Mouse (Mus musculus) small intestine, adult 10 weeks (tissue): Measurements from ENCODE around the gene Ydjc. TPM values are rescaled to one million over a fixed set of nuclear protein-coding genes. Genes with fewer than 3 reads are reported as not detected.

Source experiments
- polyA plus RNA-seq: library from polyadenylated mRNA; stranded (reverse); fragments of 350-450 nt; fragmentation: Illumina TruSeq; extraction: RNeasy Lipid Tissue Mini Kit (QIAGEN cat#74804); gene quantifications from one replicate; pipeline ENCODE4 v1.2.3, GENCODE M21; 2014; ENCODE audit warnings: low replicate concordance

Ydjc gene
- not detected for polyA plus RNA-seq

GRCm38 (mm10) chr16:17144339-17144738, at the start of gene Ydjc:
TSS of gene Ydjc (plus strand) at chr16:17144621.

GRCm38 (mm10) chr16:17110771-17111743, 33.4 kb upstream of the Ydjc start, which contains the start of gene Ppil2:
TSS of gene Ppil2 (minus strand) at chr16:17111257.

GRCm38 (mm10) chr16:17124871-17125520, 19.4 kb upstream of the Ydjc start, which contains the start of gene 2610318N02Rik:
TSS of gene 2610318N02Rik (minus strand) at chr16:17125167.

GRCm38 (mm10) chr16:17132089-17132905, 12.1 kb upstream of the Ydjc start, which contains the start of gene Sdf2l1:
TSS of gene Sdf2l1 (minus strand) at chr16:17132383.

GRCm38 (mm10) chr16:17146772-17147235, 2.4 kb downstream of the Ydjc start, which contains the start of gene Ccdc116:
TSS of gene Ccdc116 (minus strand) at chr16:17147229.

GRCm38 (mm10) chr16:17202549-17202948, 58.1 kb downstream of the Ydjc start, which contains the start of gene Ube2l3:
TSS of gene Ube2l3 (minus strand) at chr16:17202649.

GRCm38 (mm10) chr16:17208389-17209361, 64.3 kb downstream of the Ydjc start, which contains the start of gene Rimbp3:
TSS of gene Rimbp3 (plus strand) at chr16:17208603.

Other genes with a start within 250 kb of the Ydjc start
- gene Ppm1f, start 248.2 kb upstream of the Ydjc start, polyA plus RNA-seq: 0.97 TPM
- 238 TPM for gene Mapk1, start 161.2 kb upstream of the Ydjc start, polyA plus RNA-seq
- gene Ypel1, start 74.9 kb upstream of the Ydjc start, polyA plus RNA-seq: 0.26 TPM
- 123 TPM for gene Ppil2, start 33.4 kb upstream of the Ydjc start, polyA plus RNA-seq
- gene 2610318N02Rik, start 19.5 kb upstream of the Ydjc start, polyA plus RNA-seq: not detected
- 8.6 TPM for gene Sdf2l1, start 12.2 kb upstream of the Ydjc start, polyA plus RNA-seq
- 1.7 TPM for gene Ccdc116, start 2.6 kb downstream of the Ydjc start, polyA plus RNA-seq
- gene Ube2l3, start 58.0 kb downstream of the Ydjc start, polyA plus RNA-seq: 200 TPM
- not detected for gene Rimbp3, start 64.0 kb downstream of the Ydjc start, polyA plus RNA-seq
- 0.59 TPM for gene Hic2, start 89.0 kb downstream of the Ydjc start, polyA plus RNA-seq
- not detected for gene Tmem191c, start 131.5 kb downstream of the Ydjc start, polyA plus RNA-seq
- gene Serpind1, start 186.8 kb downstream of the Ydjc start, polyA plus RNA-seq: not detected